Mouse (Mus musculus) erythroblast, embryonic 14.5 days (primary cell): Measurements from ENCODE around the gene Lrrc23.

Experiments
- GATA1 ChIP-seq: IDR thresholded peaks from 2 replicates; pipeline ENCODE4 v1.6.1; 2012; ENCODE audit warnings: low read length, inconsistent platforms, mixed read lengths
- TAL1 ChIP-seq: IDR thresholded peaks from 3 replicates; pipeline ENCODE4 v1.6.1; 2012; ENCODE audit warnings: low read length, inconsistent platforms, mixed read lengths

GRCm38 (mm10) chr6:124796200-124796599 is 16.7 kb upstream of the Lrrc23 start:
- TF ChIP-seq TAL1 (no peak), GATA1 (no peak)
